Mouse (Mus musculus) large intestine, adult 2 months (tissue): ENCODE measurements around the gene Lpar3. TPM values are rescaled to one million over a fixed set of nuclear protein-coding genes. Genes with fewer than 3 reads are reported as not detected.

Source experiments
- DNase-seq: peaks from one replicate; pipeline ENCODE4 v3.0.0-alpha.2; 2012; ENCODE audit warnings: low read depth, low spot score
- WGBS: fragments of 180-500 bp; shearing (Covaris S2); methylation state at CpG from one replicate; pipeline ENCODE4 v1.1.7; 2018; 5-methylcytosine and 5-hydroxymethylcytosine counted together
- polyA plus RNA-seq: library from polyadenylated mRNA; depleted of rRNA; stranded (reverse); fragments of >200 nt; gene quantifications from 2 replicates; pipeline ENCODE4 v1.2.3, GENCODE M21; 2012

Gene Lpar3
- polyA plus RNA-seq, 1 experiment = 1.5 TPM

- DNase-seq = no peak
- 63% methylated on average over 3 of the region's 3 CpGs for WGBS
Measured at GRCm38 (mm10) chr3:146302451-146302850, 81.7 kb downstream of the Lpar3 start.

- DNase-seq = no peak
- WGBS = 64% methylated on average over 5 of the region's 5 CpGs
Measured at GRCm38 (mm10) chr3:146303194-146303593, 82.4 kb downstream of the Lpar3 start.

GRCm38 (mm10) chr3:146304556-146305405, 84.0 kb downstream of the Lpar3 start:
- no peak for DNase-seq
- WGBS = 88% methylated on average over 21 of the region's 21 CpGs

- WGBS = 72% methylated on average over 3 of the region's 3 CpGs
- no peak for DNase-seq
Measured at GRCm38 (mm10) chr3:146307341-146307740, 86.6 kb downstream of the Lpar3 start.

GRCm38 (mm10) chr3:146307886-146308285, 87.1 kb downstream of the Lpar3 start:
- 72% methylated on average over 2 of the region's 2 CpGs for WGBS
- no peak for DNase-seq

GRCm38 (mm10) chr3:146309586-146309985, 88.8 kb downstream of the Lpar3 start:
- DNase-seq = no peak
- 92% methylated on average over 8 of the region's 8 CpGs for WGBS

- DNase-seq = no peak
Measured at GRCm38 (mm10) chr3:146311121-146311538, 90.4 kb downstream of the Lpar3 start.

GRCm38 (mm10) chr3:146315414-146315813, 94.7 kb downstream of the Lpar3 start:
- WGBS = 84% methylated on average over 8 of the region's 8 CpGs
- no peak for DNase-seq

More at GRCm38 (mm10) chr3:146311121-146311538, 90.4 kb downstream of the Lpar3 start:
- WGBS = 34% methylated on average over 9 of the region's 9 CpGs

- WGBS = 71% methylated on average over 8 of the region's 8 CpGs
Measured at GRCm38 (mm10) chr3:146316293-146316692, 95.5 kb downstream of the Lpar3 start.

GRCm38 (mm10) chr3:146317366-146317765, 96.6 kb downstream of the Lpar3 start:
- 88% methylated on average over 7 of the region's 7 CpGs for WGBS
- no peak for DNase-seq

More at GRCm38 (mm10) chr3:146316293-146316692, 95.5 kb downstream of the Lpar3 start:
- no peak for DNase-seq

GRCm38 (mm10) chr3:146317911-146318310, 97.1 kb downstream of the Lpar3 start:
- 90% methylated on average over 12 of the region's 12 CpGs for WGBS
- DNase-seq = no peak

- no peak for DNase-seq
- WGBS = 83% methylated on average over 16 of the region's 16 CpGs
Measured at GRCm38 (mm10) chr3:146318520-146318938, 97.8 kb downstream of the Lpar3 start.

- 59% methylated on average over 13 of the region's 13 CpGs for WGBS
- DNase-seq = no peak
Measured at GRCm38 (mm10) chr3:146318987-146319386, 98.2 kb downstream of the Lpar3 start.

GRCm38 (mm10) chr3:146319503-146319902, 98.7 kb downstream of the Lpar3 start:
- DNase-seq = no peak
- WGBS = 75% methylated on average over 14 of the region's 14 CpGs

- DNase-seq = no peak
- 71% methylated on average over 8 of the region's 8 CpGs for WGBS
Measured at GRCm38 (mm10) chr3:146324949-146325348, 104.2 kb downstream of the Lpar3 start.

GRCm38 (mm10) chr3:146326743-146327536, 106.2 kb downstream of the Lpar3 start:
- WGBS = 43% methylated on average over 17 of the region's 17 CpGs
- DNase-seq = no peak

GRCm38 (mm10) chr3:146327537-146328255, 106.9 kb downstream of the Lpar3 start:
- WGBS = 2% methylated on average over 13 of the region's 13 CpGs
- peak; percentile 60 for DNase-seq

GRCm38 (mm10) chr3:146328749-146329148, 108.0 kb downstream of the Lpar3 start:
- peak; percentile 63 for DNase-seq
- 9% methylated on average over 13 of the region's 13 CpGs for WGBS

- 66% methylated on average over 11 of the region's 11 CpGs for WGBS
Measured at GRCm38 (mm10) chr3:146331819-146332218, 111.1 kb downstream of the Lpar3 start.

GRCm38 (mm10) chr3:146333270-146333669, 112.5 kb downstream of the Lpar3 start:
- WGBS = 72% methylated on average over 3 of the region's 3 CpGs
- no peak for DNase-seq

More at GRCm38 (mm10) chr3:146331819-146332218, 111.1 kb downstream of the Lpar3 start:
- DNase-seq = no peak
